Mouse (Mus musculus) left cerebral cortex, postnatal 25 days (tissue): Measurements from ENCODE around the gene Naa25. TPM values are rescaled to one million over a fixed set of nuclear protein-coding genes. Genes with fewer than 3 reads are reported as not detected.

Source experiments
- DNase-seq, 2 experiments: peaks; one replicate each; pipeline ENCODE4 v3.0.0; 2022; ENCODE audit warnings: low spot score in 2 of 2, mixed read lengths in 1 of 2
- intact Hi-C: fragments of 180-260 bp; cut with DNase I; formaldehyde crosslinking; loops from one replicate; pipeline ENCODE4 v1.15.1; 2025
- total RNA-seq, 2 experiments: library from RNA; stranded (reverse); gene quantifications; 2 replicates each; pipeline ENCODE4 v1.2.3; 2021

Gene Naa25
- total RNA-seq, 2 experiments from 2014 or later, result 40.7 to 45.8 TPM

DNA sequence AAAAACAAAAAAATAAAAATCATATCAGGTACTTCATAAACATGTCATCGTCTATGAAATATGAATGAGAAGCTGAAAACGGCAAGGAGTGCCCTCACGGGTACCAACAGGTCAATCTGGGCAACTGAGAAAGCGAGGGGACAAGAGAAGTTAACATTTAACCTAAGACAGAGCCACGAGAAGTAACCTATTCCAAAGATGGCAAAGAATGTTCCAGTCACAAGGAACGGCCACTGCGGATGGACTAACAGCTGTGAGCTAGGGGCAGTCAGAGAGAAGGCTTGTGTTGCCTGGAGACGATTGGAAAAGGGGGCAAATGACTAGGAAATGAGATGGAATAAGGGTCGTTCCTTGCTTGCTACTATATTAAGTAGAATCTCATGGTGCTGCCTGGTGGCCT, 52.7 kb downstream of the Naa25 start:
- DNase-seq, result no peak
- intact Hi-C loops, result no loop called here

DNA sequence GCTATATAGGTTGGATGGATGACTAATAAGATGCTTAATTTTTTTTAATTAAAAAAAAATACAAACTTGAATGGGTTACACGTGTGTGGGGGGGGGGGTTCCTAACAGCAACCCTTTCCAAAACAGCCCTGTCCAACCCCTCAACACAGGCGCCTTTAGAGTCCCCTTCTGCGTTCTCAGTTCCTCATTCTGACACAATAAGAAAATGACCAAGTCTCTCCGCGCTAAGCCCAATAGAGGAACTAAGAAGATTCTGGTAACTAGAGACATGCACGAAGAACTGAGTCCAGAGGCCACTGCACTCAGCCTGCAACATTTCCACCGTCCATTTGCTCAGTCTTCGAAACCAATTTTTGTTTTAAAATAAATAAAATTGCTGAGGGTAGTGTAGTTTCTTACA, 53.5 kb downstream of the Naa25 start:
- DNase-seq, result no peak
- intact Hi-C loops, result no loop called here

DNA sequence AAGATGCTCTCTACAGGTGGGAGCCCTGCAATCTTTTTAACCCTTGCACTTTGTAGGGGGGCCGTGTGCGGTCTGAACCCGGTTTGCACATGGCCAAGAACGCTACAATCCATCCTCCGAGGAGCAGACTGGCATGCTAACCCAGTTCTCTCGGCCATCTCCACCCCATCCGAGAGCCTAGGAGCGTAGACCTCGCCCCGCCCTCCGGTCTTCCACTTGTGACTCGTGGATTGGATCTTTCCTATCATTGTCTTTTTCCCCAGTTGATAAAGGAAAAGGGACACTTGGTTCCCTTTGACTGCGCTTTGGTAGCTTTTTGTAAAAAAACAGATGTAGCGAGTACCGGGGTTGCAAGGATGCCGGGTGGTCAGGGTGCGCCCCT, 53.9 kb downstream of the Naa25 start, which contains the start of gene Tmem116:
Gene Tmem116, plus strand, starts transcription at position 250 of the 382 bp plus-strand sequence.
- intact Hi-C loops, result no loop called here

DNA sequence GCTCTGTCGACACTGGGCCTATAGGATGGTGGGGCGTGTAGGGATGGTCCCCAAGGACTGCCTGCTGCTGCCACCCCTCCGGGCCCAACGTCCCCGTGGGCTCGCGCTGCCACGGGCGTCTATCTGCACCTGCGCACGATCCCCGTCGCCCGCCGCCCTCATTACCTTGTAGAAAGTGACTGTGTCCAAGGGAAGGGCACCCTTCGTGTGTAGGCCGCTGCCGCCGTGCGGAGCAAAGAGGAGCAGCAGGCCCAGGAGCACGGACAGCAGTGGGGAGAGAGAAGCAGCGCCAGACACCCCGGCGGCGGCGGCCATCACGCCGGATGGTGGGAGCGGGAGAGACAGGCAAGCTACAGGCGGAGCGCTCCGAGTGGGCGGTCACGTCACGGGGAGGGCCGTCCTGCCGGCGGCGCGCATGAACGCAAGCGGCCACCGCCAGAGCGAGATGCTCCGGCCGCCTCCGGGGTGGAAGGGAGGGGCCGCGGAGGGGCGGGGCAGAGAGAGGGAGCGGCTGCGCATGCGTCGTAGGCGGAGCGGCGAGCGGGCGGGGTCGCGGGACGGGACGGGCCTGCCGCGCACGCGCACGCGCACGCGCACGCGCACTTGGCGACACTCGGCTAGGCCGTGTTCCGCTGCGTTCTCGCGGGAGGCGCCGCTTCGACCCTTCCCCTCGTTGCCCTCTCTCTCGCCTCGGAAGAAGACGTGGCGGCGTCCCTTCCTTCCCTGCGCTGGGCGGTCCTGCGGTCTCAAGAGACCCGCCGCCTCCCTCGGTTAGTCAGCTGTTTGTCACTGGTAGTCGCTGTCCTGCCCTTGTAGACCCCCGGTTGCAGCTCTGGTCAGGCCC, 54.5 kb downstream of the Naa25 start, which contains the start of gene Erp29:
Gene Erp29, minus strand, starts transcription at position 481 of the 844 bp plus-strand sequence.
- intact Hi-C loops, result no loop called here
- peak; percentile 98 to 99 for DNase-seq

More for the DNA sequence above, 53.9 kb downstream of the Naa25 start, which contains the start of gene Tmem116:
- DNase-seq, result no peak

DNA sequence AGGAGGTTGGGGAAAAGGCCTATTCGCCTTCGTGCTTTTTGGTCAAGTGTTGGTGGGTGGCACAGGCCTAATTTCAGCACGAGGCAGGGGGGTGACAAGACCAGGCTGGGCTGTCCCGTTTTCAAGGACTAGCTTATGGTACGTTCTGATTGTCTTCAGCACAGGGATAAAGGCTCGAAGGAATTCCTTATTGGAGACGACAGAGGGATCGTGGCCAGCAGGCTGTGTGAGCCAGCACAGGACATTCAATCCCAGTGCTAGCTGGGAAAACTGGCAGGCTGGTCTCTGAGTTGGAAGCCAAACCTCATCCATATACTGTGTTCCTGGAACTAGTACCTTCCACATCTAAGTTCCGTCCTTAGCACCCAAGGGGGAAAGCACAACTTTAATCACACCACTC, 55.2 kb downstream of the Naa25 start:
- no peak for DNase-seq
- intact Hi-C loops, result no loop called here

DNA sequence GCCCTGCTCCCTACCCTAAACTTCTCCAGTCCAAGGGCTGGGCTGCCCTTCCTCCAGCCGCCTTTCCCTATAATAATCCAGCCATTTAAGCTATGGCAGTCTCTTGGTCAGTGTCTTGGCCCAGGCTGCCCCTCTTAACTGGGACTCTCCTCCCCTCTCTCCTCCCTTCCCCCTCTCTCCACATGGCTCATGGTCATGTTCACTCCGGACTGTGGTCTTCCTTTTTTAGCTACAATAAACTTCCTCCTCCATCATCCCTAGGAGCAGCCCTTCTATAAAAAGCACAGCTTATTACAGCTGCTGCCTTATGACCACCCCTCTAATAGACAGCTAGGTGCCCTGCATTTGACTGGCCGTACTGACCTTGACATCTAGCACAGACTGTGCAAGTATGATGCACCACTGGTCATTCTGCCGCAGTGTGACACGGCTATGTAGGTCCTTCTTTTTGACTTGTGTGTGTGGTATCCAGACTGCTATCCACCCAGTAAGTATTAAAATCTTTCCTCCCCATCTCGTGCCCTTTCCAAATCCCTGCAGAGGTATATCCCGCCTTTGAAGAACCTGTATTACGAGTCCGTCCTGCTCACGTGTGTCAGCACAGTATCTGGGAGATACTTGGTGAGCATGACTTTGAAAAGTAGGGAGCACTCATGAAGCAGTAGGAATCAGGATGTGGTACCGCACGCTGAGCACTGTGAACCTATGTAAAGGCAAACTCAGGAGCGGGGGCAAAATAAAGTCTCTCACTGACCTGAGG, 56.2 kb downstream of the Naa25 start:
- no peak for DNase-seq
- intact Hi-C loops, result no loop called here

DNA sequence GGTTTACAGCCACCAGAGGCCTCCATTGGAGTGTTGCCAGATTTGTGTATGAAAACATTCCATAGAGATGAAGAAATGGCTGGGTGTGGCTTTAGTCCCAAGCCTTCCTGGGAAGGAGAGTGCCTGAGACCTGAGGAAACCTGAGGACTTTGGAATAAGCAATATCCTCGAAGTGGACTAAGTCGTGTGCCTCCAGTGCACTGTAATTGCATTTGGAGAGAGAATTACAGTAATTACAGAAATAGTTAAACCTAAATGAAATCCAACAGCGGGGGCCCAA, 56.7 kb downstream of the Naa25 start:
- no peak for DNase-seq
- intact Hi-C loops, result no loop called here

DNA sequence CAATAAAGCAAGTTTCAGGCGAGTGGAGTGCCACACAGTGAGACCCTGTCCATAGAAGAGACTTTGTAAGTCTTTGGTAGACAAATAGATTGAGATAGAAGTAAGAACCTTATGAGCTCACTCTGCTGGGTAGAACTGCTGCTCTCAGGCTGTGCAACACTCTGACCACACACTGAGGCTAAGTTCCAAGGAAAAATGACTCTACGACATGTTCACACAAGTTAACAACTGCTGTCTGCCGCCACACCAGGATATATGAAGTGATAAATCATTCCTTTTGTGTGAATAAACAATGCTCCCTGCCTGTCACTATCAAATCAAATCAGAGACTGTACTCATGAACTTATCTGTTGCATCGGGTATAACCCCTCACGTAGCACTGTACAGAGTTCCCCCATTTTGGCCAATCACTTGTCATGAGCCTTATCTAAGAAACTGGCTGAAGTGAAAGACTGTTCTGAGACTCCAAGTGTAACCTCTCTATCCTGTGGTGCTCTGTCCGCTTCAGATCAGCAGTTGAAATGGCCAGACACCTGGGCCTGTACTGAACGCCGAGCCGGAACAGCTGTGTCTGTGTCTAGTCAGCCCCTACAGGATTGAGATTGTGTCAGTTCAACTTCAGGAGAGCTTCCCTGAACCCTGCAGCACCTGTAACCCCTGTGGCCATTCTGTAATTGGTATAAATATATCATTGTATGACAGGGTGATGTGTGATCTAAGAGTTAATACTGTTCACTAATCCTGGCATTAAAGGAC, 58.0 kb downstream of the Naa25 start:
- no peak for DNase-seq
- intact Hi-C loops, result no loop called here

DNA sequence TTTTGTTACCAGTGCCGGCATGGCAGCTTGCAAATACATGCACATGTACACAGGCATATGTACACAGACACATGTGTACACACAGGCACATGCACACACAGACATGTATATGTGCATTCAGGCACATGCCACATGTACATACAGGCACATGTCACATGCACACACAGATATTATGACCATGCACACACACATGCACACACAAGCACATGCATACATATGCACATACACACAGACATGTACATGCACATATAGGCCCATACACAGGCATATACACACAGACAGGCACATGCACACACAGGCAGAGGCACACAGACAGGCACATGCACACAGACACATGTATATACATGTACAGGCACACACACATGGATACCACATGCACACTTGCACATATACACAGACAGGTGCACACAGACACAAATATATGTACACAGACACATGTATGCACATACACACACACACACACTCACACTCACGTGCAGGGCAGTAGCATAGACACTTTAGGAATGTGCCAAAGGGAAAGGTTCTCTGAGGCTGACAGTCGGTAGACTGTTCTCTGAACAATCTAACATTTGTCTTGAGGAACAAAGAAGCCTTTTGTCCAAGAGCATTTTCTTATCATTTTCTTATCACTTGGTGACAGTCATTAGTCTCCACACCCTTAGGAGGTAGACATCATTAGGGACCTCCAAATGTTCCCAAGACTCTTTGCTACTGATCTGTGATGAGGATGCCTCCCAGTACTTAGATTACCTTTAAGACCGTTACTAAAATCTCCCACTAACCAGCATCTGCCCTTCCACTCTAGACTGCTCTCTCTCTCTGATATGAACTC, 63.8 kb downstream of the Naa25 start:
- DNase-seq, result no peak
- intact Hi-C loops, result no loop called here

DNA sequence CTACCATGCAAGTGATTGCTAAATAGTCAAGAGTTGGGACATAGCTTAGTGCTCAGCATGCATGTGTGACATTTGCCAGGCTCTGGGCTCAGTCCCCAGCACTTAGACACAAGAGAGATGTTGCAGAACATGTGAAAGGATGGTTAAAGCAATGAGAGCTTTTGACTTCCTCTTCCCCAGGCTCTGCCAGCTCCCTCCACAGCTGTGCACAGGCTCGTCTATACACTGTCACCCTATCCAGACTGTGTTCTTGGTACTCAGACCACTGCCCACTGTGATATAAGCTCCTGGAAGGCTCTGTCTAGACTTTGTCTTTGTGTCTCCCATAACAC, 64.4 kb downstream of the Naa25 start:
- intact Hi-C loops, result no loop called here
- no peak for DNase-seq

DNA sequence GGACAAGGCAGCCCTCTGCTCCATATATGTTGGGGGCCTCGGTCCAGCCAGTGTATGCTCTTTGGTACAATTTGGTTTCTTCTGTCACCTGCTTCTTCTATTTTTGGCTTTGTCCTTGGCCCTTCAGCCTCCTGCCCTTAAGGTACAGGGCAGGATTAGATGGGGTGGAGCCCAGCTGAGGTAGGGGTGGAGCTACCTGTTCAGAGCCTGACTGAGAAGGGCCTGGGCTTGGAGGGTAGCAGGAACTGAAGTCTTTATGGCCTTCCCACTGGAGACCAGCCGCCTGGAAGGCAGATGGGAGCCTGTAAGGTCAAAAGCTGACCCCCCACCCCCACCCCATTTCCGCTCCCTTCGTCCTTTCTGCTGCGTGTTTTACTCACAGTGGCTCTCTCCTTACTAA, 65.2 kb downstream of the Naa25 start:
- DNase-seq, result no peak
- intact Hi-C loops, result no loop called here

DNA sequence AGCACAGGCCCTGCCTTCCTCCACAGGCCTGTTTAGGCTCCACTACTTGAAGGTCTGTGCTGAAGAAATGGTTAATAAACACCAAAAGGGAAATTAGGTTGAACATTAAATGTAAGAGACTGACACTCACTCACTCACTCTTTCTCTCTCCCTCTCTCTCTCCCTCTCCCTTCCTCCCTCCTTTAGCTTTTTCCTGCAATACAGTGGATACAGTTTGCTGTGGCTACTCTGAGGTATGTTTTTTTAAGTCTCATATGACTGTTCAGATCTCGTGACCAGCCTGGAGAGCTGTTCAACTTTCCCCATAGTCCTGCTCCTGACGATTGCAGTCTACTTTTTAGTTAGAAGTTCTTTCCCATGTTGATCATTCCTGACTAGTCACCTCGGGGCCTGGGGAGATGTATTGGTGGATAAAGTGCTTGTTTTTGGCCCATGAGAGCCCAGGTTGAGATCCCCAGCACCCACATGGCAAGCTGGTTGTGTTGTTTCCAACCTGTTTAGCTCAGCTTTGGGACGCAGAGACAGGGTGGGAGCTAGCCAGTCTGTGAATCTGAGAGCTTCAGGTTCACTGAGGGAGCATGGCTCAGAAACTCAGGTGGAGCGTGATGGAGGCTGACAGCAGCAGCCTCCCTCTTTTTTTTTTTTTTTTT, 66.0 kb downstream of the Naa25 start:
- intact Hi-C loops, result no loop called here
- no peak for DNase-seq

DNA sequence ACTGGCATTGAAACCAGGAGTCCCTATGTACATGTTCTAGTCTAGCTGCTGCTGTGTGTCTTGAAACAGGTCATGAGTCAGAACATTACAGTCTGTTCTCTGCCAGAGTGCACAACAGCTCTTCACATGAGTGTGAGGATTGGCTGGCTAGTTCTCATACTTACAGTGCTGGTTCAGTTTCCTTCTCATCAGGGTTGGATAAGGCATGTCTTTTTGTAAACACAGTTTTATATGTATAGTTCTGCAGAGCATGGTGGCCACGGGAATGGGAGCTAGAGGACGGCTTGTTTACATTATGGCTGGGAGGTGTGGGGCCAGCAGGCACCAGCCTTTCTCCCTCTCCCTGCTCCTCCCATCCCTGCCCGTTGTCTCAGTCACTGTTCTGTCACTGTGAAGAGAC, 71.8 kb downstream of the Naa25 start:
- DNase-seq, result no peak
- intact Hi-C loops, result no loop called here

DNA sequence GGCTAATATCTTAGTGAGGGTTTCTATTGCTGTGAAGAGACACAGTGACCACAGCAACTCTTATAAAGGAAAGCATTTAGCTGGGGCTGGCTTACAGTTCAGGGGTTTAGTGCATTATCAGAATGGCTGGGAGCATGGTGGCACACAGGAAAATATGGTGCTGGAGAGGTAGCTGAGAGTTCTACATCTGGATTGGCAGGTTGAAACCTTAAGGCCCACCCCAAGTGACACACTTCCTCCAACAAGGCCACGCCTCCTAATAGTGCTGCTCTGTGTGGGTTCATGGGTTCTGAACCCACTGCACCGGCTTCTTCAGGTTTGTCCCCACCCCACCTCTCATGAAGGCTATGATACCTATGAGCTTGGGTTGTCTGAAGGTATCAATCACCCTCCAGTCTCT, 74.7 kb downstream of the Naa25 start:
- intact Hi-C loops, result no loop called here
- no peak for DNase-seq

DNA sequence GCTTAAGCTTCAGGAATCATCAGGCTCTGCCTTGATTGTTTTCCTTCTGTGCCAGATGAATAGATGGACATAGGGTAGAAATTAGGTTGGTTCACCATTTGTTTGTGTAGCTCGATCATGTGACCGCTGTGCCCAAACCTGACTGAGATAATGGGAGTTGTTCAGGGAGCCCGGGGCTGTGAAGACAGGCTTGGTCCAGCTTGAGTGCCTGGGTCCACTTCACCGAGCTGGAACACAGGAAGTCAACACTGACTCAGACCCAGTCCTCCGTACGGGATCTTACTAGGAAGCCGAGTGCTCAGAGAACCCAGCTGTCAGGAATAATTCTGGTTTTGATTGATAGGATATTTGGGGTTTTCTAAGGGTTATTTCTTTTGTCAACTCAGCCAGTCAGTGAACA, 76.9 kb downstream of the Naa25 start:
- DNase-seq, result no peak
- intact Hi-C loops, result no loop called here

DNA sequence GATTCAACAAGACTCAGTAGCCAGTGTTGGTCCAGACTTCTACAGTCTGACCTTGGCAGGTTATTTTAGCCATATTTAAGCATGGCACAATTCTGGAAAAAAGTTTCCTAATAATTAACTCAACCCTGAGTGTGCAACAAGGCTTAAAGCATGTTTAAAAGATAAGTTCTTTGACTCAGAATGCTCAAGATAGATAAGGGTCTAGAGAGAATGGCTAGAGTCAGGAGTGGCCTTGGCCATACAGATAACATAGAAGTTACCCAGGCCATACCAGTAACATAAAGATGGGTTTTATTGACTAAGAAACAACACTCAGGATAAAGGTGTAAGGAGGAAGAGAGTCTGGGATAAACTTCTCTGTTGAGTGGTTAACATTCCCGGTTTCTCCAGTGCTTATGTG, 78.3 kb downstream of the Naa25 start:
- DNase-seq, result no peak
- intact Hi-C loops, result no loop called here

DNA sequence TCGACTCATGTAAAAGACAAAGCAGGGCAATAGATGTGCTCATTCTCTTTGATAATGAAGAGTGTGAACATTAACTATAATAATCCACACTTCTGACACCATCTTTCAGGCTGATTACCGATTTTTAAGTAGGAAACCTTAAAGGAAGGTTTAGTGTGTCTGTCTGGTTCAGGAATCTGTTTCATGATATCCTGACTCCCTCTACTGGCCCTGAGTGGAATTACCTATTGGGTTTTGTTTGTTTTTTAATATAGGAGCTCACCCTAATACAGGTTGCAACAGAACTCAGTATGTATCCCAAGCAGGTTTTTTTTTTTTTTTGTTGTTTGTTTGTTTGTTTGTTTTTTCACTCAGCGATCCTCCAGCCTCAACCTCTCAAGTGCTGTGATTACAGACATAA, 79.9 kb downstream of the Naa25 start:
- peak; percentile 48 to 72 for DNase-seq
- intact Hi-C loops, result no loop called here

DNA sequence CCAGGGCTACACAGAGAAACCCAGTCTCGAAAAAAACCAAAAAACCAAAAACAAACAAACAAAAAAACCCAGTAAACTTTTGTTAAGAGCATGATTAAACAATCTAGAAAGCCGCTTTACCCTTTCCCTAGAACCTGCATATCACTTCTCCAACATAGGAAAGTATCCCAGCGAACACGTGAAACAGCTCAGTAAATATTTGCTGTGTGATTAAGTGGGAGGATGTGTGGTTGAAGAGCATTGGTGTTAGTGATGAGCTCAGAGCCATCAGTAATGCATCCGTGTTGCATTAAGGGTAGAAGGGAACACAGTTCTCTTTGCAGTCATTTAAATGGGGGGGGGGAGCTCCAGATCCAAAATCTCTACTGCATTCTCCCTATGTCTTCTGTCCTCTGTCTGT, 87.1 kb downstream of the Naa25 start:
- DNase-seq, result no peak

DNA sequence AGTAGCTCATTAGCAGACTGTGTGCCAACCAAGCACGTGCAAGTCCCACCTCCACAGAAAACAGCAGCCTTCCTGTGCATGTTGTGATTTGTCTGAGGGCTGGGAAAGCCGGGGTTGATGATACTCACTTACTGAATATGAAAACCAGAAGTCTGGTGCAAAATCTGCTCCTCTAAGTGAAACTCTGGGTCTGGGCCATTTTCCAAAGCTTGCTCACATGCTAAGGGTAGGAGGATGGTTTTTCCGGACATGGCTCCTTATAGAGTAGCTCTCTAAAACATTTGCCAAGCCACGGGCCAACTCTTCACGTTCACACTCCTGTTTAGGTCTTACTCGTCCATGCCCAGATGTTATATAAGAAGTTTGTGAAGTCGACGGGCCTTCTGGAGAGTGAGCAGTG, 95.6 kb downstream of the Naa25 start:
- DNase-seq, result peak; percentile 53 to 96
- intact Hi-C loops, result no loop called here

More for the DNA sequence above, 87.1 kb downstream of the Naa25 start:
- intact Hi-C loops, result no loop called here
